Mouse (Mus musculus) ES-Bruce4 (cell line): Measurements from ENCODE around the gene Bspry.

Experiments
- CTCF ChIP-seq: IDR thresholded peaks from one replicate; pipeline ENCODE4 v1.8.1; 2011; ENCODE audit warnings: low read depth, low read length
- EP300 ChIP-seq: IDR thresholded peaks from 2 replicates; pipeline ENCODE4 v1.6.1; 2011; ENCODE audit warnings: low read depth, low read length; ENCODE audit not compliant: insufficient read depth
- POLR2A ChIP-seq: IDR thresholded peaks from one replicate; pipeline ENCODE4 v1.8.1; 2011; ENCODE audit warnings: low read length; ENCODE audit not compliant: insufficient read depth

DNA sequence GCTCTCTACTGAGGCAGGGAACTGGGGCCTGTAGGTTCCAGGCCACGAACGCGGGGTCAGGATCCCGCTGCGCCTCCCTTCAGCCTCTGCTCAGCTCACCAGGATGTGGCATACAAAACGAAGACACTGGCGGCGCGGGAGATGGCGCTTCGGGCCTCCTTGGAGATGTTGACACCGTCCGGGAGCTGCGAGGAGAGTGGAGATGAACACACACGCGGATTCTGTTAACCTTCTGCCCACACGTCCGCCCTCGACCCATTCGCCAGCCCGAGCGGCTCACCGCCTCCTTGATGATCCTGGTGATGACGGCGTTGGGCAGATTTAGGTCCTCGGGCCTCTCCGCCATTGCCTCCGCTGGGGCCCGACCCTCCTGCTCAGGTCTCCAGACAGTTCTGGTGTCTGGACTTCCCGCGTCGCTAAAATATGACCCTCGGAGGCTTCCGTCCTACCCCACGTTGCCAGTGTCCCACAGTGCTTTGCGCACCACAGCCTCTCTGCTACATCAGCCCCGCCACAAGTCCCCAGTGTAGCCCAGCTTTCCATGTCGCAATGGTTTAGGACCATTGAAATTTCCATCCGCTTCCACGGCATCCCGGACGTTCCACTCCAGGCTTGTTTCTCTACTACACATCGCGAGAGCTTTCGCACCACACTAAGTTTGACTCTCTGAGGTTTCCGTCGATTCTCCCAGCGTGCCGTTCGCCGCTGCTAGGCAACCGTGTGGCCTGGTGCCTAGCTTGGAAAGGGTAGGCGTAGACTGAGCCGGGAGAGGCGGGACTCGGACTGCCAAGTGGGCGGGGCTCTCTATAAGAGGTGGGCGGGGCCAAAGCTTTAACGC lies 45.0 kb downstream of the Bspry start, which contains the start of the genes Pole3 and 4933430I17Rik:
- TF ChIP-seq POLR2A (no peak), CTCF (no peak), EP300 (no peak)
